Mouse (Mus musculus): Measurements from ENCODE around the gene Apol9b. TPM values are rescaled to one million over a fixed set of nuclear protein-coding genes. Genes with fewer than 3 reads are reported as not detected.
A peak's percentile ranks its signal among the peaks of the same experiment; 100 is the strongest.

The Apol9b gene
- total RNA-seq, 2 experiments from 2014 or later = not detected

GRCm38 (mm10) chr15:77773099-77773915 is 44.5 kb downstream of the Apol9b start:
- DNase-seq (ENCODE audit: extremely low spot score in 1 of 2, low spot score in 1 of 2) = no peak

- DNase-seq (ENCODE audit: extremely low spot score in 1 of 2, low spot score in 1 of 2) = no peak
Observed at GRCm38 (mm10) chr15:77774303-77774702, 45.5 kb downstream of the Apol9b start.

- peak; percentile 87 to 95 for DNase-seq (ENCODE audit: extremely low spot score in 1 of 2, low spot score in 1 of 2)
Observed at GRCm38 (mm10) chr15:77775186-77775963, 46.5 kb downstream of the Apol9b start.

- peak in 1 of 2 experiments; percentile 51 for DNase-seq (ENCODE audit: extremely low spot score in 1 of 2, low spot score in 1 of 2)
Observed at GRCm38 (mm10) chr15:77782449-77783014, 53.7 kb downstream of the Apol9b start.

GRCm38 (mm10) chr15:77784039-77784824 is 55.4 kb downstream of the Apol9b start:
- no peak for DNase-seq (ENCODE audit: extremely low spot score in 1 of 2, low spot score in 1 of 2)

GRCm38 (mm10) chr15:77785807-77786206 is 57.0 kb downstream of the Apol9b start:
- no peak for DNase-seq (ENCODE audit: extremely low spot score in 1 of 2, low spot score in 1 of 2)

Other genes starting within 250 kb of the Apol9b start
- not detected for gene Apol11a, start 220.8 kb upstream of the Apol9b start, total RNA-seq (2021)
- gene Apol7c, start 195.7 kb upstream of the Apol9b start, total RNA-seq (2021) = not detected
- gene 1700025B11Rik, start 167.1 kb upstream of the Apol9b start, total RNA-seq (2021) = not detected
- under 1 TPM in 1 of 2 experiments, not detected in 1; 0.10 TPM for gene Apol10b, start 132.9 kb upstream of the Apol9b start, total RNA-seq (2021)
- gene Gm36245, start 129.8 kb upstream of the Apol9b start, total RNA-seq (2021) = not detected
- not detected for gene Apol11b, start 85.8 kb upstream of the Apol9b start, total RNA-seq (2021)
- gene Apol7e, start 30.2 kb upstream of the Apol9b start, total RNA-seq (2021) = not detected
- 1 to 10 TPM; 4.0 to 4.8 TPM for gene Apol8, start 28.0 kb downstream of the Apol9b start, total RNA-seq (2021)
- 10 to 100 TPM; 75.0 to 90.2 TPM for gene Myh9, start 113.1 kb downstream of the Apol9b start, total RNA-seq (2021)
- gene Txn2, start 200.0 kb downstream of the Apol9b start, total RNA-seq (2021) = 100 to 1,000 TPM; 115 to 140 TPM
- gene Foxred2, start 227.7 kb downstream of the Apol9b start, total RNA-seq (2021) = 10 to 100 TPM; 11.0 to 13.4 TPM
- gene Eif3d, start 241.8 kb downstream of the Apol9b start, total RNA-seq (2021) = 100 to 1,000 TPM in 1 of 2 experiments, 10 to 100 TPM in 1; 91.1 to 109 TPM